Mouse (Mus musculus): ENCODE results near the gene Rnf41.

Gene Rnf41

GRCm38 (mm10) chr10:128429454-128429853 lies 18.0 kb downstream of the Rnf41 start:
- no peak for DNase-seq (ENCODE audit: low spot score)

GRCm38 (mm10) chr10:128433417-128433816 lies 22.0 kb downstream of the Rnf41 start:
- no peak for DNase-seq (ENCODE audit: low spot score)

GRCm38 (mm10) chr10:128434681-128435080 lies 23.2 kb downstream of the Rnf41 start:
- no peak for DNase-seq (ENCODE audit: low spot score)

- no peak for DNase-seq (ENCODE audit: low spot score)
Observed at GRCm38 (mm10) chr10:128435186-128435823, 23.8 kb downstream of the Rnf41 start.

- no peak for DNase-seq (ENCODE audit: low spot score)
Observed at GRCm38 (mm10) chr10:128435873-128436272, 24.4 kb downstream of the Rnf41 start.

GRCm38 (mm10) chr10:128436376-128436775 lies 24.9 kb downstream of the Rnf41 start:
- no peak for DNase-seq (ENCODE audit: low spot score)

- DNase-seq (ENCODE audit: low spot score) = no peak
Observed at GRCm38 (mm10) chr10:128438675-128439279, 27.3 kb downstream of the Rnf41 start.

- DNase-seq (ENCODE audit: low spot score) = peak; percentile 53
Observed at GRCm38 (mm10) chr10:128440407-128440806, 28.9 kb downstream of the Rnf41 start.

- no peak for DNase-seq (ENCODE audit: low spot score)
Observed at GRCm38 (mm10) chr10:128441324-128442119, 30.1 kb downstream of the Rnf41 start.

- no peak for DNase-seq (ENCODE audit: low spot score)
Observed at GRCm38 (mm10) chr10:128442718-128443117, 31.3 kb downstream of the Rnf41 start.

- DNase-seq (ENCODE audit: low spot score) = no peak
Observed at GRCm38 (mm10) chr10:128444354-128444753, 32.9 kb downstream of the Rnf41 start.

GRCm38 (mm10) chr10:128445407-128445806 lies 34.0 kb downstream of the Rnf41 start:
- DNase-seq (ENCODE audit: low spot score) = no peak

- DNase-seq (ENCODE audit: low spot score) = no peak
Observed at GRCm38 (mm10) chr10:128451014-128451413, 39.6 kb downstream of the Rnf41 start.

- DNase-seq (ENCODE audit: low spot score) = no peak
Observed at GRCm38 (mm10) chr10:128454471-128454870, 43.0 kb downstream of the Rnf41 start.

GRCm38 (mm10) chr10:128455280-128455679 lies 43.8 kb downstream of the Rnf41 start:
- peak; percentile 93 for DNase-seq (ENCODE audit: low spot score)

GRCm38 (mm10) chr10:128457676-128458075 lies 46.2 kb downstream of the Rnf41 start:
- DNase-seq (ENCODE audit: low spot score) = no peak

- peak; percentile 93 for DNase-seq (ENCODE audit: low spot score)
Observed at GRCm38 (mm10) chr10:128458348-128458718, 46.9 kb downstream of the Rnf41 start.

GRCm38 (mm10) chr10:128458719-128459408 lies 47.4 kb downstream of the Rnf41 start, which contains the start of gene Smarcc2:
Smarcc2 (plus strand) TSS chr10:128459248.
- peak; percentile 82 for DNase-seq (ENCODE audit: low spot score)

- peak; percentile 48 for DNase-seq (ENCODE audit: low spot score)
Observed at GRCm38 (mm10) chr10:128459409-128460269, 48.2 kb downstream of the Rnf41 start.

GRCm38 (mm10) chr10:128460270-128460630 lies 48.8 kb downstream of the Rnf41 start:
- peak; percentile 39 for DNase-seq (ENCODE audit: low spot score)

GRCm38 (mm10) chr10:128474366-128474765 lies 62.9 kb downstream of the Rnf41 start:
- no peak for DNase-seq (ENCODE audit: low spot score)
